Mouse (Mus musculus): ENCODE measurements around the gene Papss1.
"Not testable (repeated sequence)": the region's sequence is repeated elsewhere in the genome, so short reads cannot be mapped to it uniquely, and the experiment has no call there.

The Papss1 gene

GRCm38 (mm10) chr3:131564430-131565256 lies at the start of gene Papss1:
TSS of gene Papss1 (plus strand) at chr3:131564768.
- DNase-seq (ENCODE audit: low spot score), result peak; percentile 100

DNA sequence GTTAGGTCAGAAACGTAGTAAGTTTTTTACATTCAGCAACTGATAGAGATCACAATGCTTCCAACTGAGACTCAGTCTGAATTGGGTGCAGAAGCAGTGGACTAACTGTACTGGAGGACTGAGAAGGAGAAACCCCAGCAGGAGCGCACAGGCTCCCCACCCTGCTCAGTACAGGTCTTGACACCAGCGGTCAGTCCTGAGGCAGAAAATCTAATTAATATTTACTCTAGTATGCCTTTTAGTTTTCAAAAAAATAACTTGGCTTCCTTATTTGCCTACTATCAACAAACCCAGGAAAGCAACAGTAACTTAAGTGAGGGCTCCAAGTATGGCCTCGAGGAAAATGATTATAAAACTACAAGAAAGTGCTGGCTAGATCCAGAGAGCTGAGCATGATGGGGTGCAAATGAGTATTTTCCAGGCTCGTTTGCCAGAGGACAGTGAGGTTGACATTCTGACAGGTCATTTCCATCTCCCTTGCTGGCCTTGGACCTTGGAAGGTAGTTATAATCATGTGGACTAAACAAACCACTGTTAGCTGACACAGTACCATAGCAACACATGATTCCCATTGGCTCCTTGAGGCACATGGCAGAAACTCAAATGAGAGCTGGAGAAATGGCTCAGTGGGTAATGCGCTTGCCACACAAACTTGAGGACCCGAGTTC lies 48.1 kb upstream of the Papss1 start:
- DNase-seq (ENCODE audit: low spot score), result no peak

GRCm38 (mm10) chr3:131517756-131518155 lies 46.8 kb upstream of the Papss1 start:
- no peak for DNase-seq (ENCODE audit: low spot score)

- DNase-seq (ENCODE audit: low spot score), result no peak
Observed at GRCm38 (mm10) chr3:131521206-131521605, 43.4 kb upstream of the Papss1 start.

DNA sequence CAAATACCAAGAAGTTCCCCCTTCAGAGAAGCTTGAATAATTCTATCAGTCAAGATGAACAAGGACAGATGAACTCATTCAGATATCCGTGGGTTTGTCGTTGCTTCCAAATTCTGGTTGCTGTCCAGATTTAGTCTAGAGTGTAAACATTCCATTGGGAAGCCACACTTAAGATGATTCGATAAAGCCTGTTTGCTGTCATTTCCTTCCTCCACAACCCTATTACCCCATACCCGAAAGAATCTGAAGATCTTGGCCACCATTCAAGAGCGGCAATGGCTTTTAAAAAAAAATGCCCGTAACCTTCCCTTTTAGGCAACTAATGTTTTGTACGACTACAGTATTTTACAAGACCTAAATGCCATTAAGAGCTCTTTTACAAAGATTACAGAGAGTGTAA lies 42.3 kb upstream of the Papss1 start:
- no peak for DNase-seq (ENCODE audit: low spot score)

DNA sequence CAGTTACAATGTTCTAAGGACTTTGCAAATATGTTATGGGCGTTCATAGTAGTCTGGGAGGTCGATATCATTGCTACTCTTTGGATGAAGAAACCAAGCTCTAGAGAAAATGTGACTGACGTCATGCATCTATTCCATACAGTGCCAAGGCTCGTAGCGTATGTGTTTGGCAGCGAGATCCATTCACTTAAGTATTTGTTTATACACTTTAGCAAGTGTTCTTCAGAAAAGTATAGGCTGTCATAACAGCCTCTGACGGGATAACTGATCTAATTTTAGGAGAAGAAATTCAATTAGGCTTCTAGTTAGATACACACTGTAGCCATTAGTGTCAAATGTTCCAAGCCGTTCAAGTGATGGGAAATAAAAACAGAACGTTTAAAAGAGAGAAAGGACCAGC lies 40.8 kb upstream of the Papss1 start:
- no peak for DNase-seq (ENCODE audit: low spot score)

DNA sequence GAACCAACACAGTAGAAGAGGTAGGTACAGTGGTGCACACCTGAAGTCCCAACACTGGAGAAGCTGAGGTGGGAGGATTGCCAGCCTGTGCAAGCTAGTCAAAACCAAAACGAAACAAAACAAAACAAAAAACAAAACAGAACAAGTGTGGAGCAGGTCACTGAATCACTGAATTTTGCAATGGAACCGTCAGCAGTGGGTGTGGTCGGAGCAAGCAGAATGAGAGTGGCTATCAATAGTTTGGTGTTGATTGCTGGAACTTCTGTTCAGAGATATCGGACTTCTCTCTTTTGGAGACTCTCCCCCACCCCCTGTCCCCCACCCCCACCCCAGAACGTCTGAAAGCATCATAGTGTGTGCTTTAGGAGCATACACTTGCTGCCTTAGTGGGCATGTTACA lies 40.4 kb upstream of the Papss1 start:
- DNase-seq (ENCODE audit: low spot score), result no peak

DNA sequence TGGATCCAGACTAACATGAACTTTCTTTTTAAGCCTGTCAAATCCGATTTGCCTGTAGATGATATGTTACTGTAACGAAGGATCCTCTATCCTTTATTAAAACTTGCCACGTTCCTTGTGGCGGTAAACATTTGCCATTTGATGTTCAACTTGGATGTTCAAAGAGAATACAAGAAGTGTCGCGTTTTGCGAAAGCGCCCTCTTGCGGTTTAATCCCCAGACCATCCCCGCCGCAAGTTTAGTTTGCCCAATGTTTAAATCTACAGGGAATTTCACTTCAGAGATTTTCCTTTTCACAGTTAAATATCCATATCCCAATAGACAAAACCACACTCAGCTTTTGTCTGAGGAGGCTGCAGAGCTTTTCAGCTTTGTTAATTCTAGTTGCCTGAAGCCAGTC lies 39.8 kb upstream of the Papss1 start:
- DNase-seq (ENCODE audit: low spot score), result no peak

DNA sequence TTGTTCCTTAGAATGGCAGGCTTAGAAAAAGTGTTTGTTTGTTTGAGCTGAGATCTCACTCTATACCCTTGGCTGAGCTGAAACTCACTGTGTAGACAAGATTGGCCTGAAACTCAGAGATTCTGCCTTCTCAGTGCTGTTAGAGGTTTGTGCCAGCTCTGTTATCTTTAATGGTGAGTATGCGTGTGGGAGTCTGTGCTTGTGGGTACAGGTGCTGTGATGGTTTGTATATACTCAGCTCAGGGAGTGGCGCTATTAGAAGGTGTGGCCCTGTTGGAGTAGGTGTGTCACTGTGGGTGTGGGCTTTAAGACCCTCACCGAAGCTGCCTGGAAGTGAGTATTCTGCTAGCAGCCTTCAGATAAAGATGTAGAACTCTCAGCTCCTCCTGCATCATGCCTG lies 39.3 kb upstream of the Papss1 start:
- DNase-seq (ENCODE audit: low spot score), result no peak

- no peak for DNase-seq (ENCODE audit: low spot score)
Observed at GRCm38 (mm10) chr3:131541244-131541942, 23.2 kb upstream of the Papss1 start.

GRCm38 (mm10) chr3:131547562-131547961 lies 17.0 kb upstream of the Papss1 start:
- DNase-seq (ENCODE audit: low spot score), result not testable (repeated sequence)

GRCm38 (mm10) chr3:131550046-131550445 lies 14.5 kb upstream of the Papss1 start:
- no peak for DNase-seq (ENCODE audit: low spot score)

DNA sequence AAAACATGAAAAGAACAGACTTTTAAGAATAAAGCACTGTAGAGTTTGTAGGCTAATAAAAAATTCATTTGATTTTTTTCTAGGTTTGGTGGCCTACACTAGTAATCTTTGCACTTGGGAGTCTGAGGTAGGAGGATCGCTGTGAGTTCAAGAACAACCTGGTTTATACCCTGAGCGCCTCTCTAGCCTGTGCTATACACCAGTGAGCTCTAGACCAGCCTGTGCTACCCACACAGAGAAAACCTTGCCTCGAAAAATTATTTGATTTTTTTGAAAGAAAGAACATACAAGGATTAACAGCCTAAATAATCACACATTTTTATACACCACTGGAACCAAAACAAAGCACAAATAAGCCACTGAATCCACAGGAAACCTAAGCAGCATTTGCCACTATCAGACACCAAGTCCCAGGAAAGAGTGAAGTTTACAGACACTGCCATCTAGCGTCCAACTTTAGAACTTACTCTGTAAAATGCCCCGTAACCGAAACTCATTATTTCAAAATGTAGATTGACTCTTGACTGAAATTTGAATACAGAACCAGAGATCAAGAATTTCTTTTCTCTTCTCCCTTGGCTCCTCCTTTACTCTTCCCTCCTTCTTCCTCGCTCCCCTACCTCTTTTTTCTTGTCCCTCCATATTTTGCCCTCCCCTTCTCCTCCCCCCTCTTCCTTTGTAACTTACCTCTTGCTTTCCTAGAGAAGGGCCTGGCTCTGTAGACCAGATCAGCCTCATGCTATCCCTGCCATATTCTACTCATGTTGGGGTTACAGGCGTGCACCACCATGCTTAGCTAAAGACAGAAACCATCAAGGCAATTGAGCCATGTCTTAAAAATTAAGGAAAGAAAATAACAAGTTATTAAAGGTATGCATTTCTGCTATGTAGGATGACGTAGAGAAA lies 12.0 kb upstream of the Papss1 start:
- DNase-seq (ENCODE audit: low spot score), result no peak

- no peak for DNase-seq (ENCODE audit: low spot score)
Observed at GRCm38 (mm10) chr3:131555771-131556170, 8.8 kb upstream of the Papss1 start.

DNA sequence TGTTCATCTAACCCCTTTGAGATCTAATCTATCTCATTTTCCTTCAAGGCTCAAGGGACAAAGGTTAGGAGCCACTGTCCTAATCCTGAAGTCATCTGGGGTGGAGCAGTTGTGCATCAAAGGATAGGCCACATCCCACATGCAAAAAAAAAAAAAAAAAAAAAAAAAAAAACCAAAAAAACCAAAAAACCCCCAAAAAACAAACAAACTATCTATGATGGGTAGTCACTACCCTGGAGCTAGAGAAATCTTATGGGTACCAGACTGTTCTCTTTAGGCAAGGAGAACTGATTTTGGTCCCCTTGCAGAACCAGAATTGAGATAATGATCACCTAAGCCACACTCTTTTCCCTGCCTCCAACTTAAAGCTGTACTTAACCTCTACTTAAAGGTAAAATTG lies 3.0 kb upstream of the Papss1 start:
- DNase-seq (ENCODE audit: low spot score), result no peak

DNA sequence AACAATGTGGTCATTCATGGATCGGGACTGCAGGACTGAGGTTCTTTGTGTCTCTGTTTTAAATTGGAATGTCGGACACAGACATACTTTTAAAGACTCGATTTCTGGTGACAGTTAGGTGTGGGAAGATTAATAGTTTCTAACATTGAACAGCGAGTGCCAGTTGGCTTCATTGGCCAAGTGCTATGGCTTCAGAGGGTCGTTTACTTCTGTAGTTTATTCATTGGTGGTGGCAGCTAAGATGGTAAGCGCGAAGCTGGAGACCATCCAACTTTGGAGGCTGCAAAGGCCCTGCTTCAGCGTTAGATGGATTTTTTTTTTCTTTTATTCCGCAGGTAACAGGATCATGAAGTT lies 666 bp downstream of the Papss1 start:
- DNase-seq (ENCODE audit: low spot score), result no peak

DNA sequence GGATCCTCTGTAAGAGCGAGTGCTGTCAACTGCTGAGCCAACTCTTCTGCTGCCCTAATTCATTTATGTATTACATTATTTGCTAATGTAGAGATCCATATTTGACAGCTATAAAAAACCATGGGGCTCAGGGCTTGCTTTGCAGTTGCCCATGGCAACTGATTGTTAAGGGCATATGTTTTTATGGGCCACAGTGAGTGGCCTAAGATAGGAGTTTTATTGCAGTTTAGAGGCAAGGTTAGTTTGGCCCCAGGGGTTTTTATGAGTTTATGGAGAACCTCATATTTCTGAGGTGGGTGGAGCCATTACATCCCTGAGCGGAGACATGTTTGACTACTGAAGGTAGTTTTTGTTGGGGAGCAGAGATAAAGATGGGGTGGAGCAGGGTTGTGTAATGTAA lies 1.7 kb downstream of the Papss1 start:
- no peak for DNase-seq (ENCODE audit: low spot score)

DNA sequence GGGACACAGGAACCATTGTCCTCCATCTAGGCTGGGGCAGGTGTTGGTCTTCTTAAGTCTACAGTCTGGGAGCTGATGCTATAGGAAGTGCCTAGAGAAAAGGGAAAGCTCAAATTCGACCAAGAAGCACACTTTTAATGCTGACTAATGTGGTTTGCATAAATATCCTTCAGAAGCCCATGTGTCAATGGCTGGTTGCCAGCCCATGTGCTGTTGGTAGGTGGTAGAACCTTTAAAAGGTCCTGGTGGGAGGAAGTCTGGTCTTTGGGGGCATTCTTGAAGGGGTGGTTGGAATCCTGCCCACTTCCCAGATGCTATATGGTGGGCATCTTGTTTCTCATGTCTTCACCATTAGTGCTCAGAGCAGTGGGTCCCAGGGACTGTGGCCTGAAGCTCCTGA lies 5.9 kb downstream of the Papss1 start:
- DNase-seq (ENCODE audit: low spot score), result no peak

- DNase-seq (ENCODE audit: low spot score), result no peak
Observed at GRCm38 (mm10) chr3:131573555-131573954, 9.0 kb downstream of the Papss1 start.

DNA sequence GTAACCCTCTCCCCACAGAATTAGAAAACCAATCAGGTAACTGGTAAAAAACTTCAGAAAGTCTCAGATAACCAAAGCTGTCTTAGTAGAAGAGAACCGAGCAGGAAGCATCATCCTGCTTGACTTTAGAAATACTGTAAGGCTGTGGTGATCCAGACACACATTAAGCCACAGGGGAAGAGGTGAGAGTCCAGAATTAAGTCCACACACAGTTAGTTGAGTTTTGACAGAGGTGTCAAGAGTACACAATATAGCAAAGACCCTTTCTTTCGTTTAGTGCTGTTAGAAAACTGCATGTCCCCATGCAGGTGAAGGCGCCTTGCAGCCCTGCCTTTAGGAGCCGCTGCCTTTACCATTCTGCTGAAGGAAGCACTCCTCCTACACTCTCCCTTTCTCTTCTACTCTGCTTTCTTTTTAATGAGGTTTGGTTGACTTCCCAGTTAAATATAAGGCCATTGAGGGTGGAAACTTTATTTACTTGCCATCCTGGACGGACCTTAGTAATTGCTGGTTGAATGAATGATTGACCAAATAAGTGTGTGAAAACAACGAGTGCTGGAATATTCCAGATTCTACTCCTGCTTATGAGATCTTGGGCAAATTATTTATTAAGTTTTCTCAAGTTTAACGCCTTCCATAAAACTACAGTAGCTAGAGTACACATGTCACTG lies 14.0 kb downstream of the Papss1 start:
- no peak for DNase-seq (ENCODE audit: low spot score)

- no peak for DNase-seq (ENCODE audit: low spot score)
Observed at GRCm38 (mm10) chr3:131580040-131580439, 15.5 kb downstream of the Papss1 start.

- no peak for DNase-seq (ENCODE audit: low spot score)
Observed at GRCm38 (mm10) chr3:131581096-131581495, 16.5 kb downstream of the Papss1 start.

Data from yolk sac, embryonic 10.5 days (tissue).